Mouse (Mus musculus) kidney, postnatal 0 days (tissue): ENCODE results near the gene Nhlh2. TPM values are rescaled to one million over a fixed set of nuclear protein-coding genes. Genes with fewer than 3 reads are reported as not detected.
A peak's percentile ranks its signal among the peaks of the same experiment; 100 is the strongest.

Experiments
- ATAC-seq: fragments of 200-750 bp; cut with Nextera tagmentation; replicated peaks from 2 replicates; pipeline ENCODE4 v1.8.0; 2017; ENCODE audit warnings: low read depth, moderate number of reproducible peaks, moderate TSS enrichment, moderate library complexity; ENCODE audit not compliant: low FRiP score
- DNase-seq: peaks from one replicate; pipeline ENCODE4 v3.0.0-alpha.2; 2016; ENCODE audit warnings: low spot score
- H3K27ac ChIP-seq: fragments of 300-500 bp; sonication (generic); 2 replicates; pipeline ENCODE4 v1.5.1; 2014; ENCODE audit warnings: mild to moderate bottlenecking
- H3K27me3 ChIP-seq: fragments of 300-500 bp; sonication (generic); 2 replicates; pipeline ENCODE4 v1.6.1; 2014; ENCODE audit warnings: low read length, mixed read lengths; ENCODE audit not compliant: insufficient read depth
- H3K36me3 ChIP-seq: fragments of 300-500 bp; sonication (generic); 2 replicates; pipeline ENCODE4 v1.6.1; 2014; ENCODE audit warnings: low read length, mixed read lengths; ENCODE audit not compliant: insufficient read depth
- H3K4me1 ChIP-seq: fragments of 300-500 bp; sonication (generic); replicated peaks from 2 replicates; pipeline ENCODE4 v1.6.1; 2014; ENCODE audit warnings: antibody characterized with exemption, low read length, mixed read lengths; ENCODE audit not compliant: insufficient read depth
- H3K4me2 ChIP-seq: fragments of 300-500 bp; sonication (generic); 2 replicates; pipeline ENCODE4 v1.6.1; 2014; ENCODE audit warnings: mild to moderate bottlenecking, low read length, moderate library complexity, mixed read lengths
- H3K4me3 ChIP-seq: fragments of 300-500 bp; sonication (generic); replicated peaks from 2 replicates; pipeline ENCODE4 v1.5.1; 2014; ENCODE audit warnings: low read depth, low read length
- H3K9ac ChIP-seq: fragments of 300-500 bp; sonication (generic); 2 replicates; pipeline ENCODE4 v1.6.1; 2014; ENCODE audit warnings: low read depth, low read length
- H3K9me3 ChIP-seq: fragments of 300-500 bp; sonication (generic); replicated peaks from 2 replicates; pipeline ENCODE4 v1.6.1; 2016; ENCODE audit warnings: low read length, inconsistent platforms, mixed read lengths
- CTCF ChIP-seq: IDR thresholded peaks from 2 replicates; pipeline ENCODE4 v1.5.1; 2016; ENCODE audit warnings: antibody characterized with exemption, low read depth, mild to moderate bottlenecking, moderate library complexity
- WGBS: fragments of 180-500 bp; shearing (Covaris S2); extraction: QIAGEN DNeasy Blood & Tissue Kit; methylation state at CpG from one replicate; pipeline ENCODE4 v1.1.7; 2014; 5-methylcytosine and 5-hydroxymethylcytosine counted together
- polyA plus RNA-seq: library from polyadenylated mRNA; unstranded; fragments of >200 nt; fragmentation: Nextera tagmentation; extraction: Ambion mirVana; gene quantifications from 2 replicates; pipeline ENCODE4 v1.2.1, GENCODE M21; 2015

Nhlh2 gene
- polyA plus RNA-seq, 1 experiment from 2014 or later: not detected

- no peak for TF ChIP-seq CTCF
- ATAC-seq (no peak), DNase-seq (no peak)
- no peaks in the 10 kb centered on the region for H3K9me3 ChIP-seq
- H3K4me1 ChIP-seq: no peaks in the 10 kb centered on the region
- no peak overlapping the region for H3K27ac ChIP-seq
- no peak overlapping the region for H3K4me2 ChIP-seq
- H3K27me3 ChIP-seq: no peaks in the 10 kb centered on the region
- no peak overlapping the region for H3K4me3 ChIP-seq
- no peaks in the 10 kb centered on the region for H3K36me3 ChIP-seq
- no peak overlapping the region for H3K9ac ChIP-seq
- 82% methylated on average over 4 of the region's 4 CpGs for WGBS
Measured at GRCm38 (mm10) chr3:102041632-102042031, 31.8 kb downstream of the Nhlh2 start.

- H3K4me3 ChIP-seq: no peak overlapping the region
- no peak overlapping the region for H3K4me2 ChIP-seq
- H3K9ac ChIP-seq: no peak overlapping the region
- peak; percentile 55 for TF ChIP-seq CTCF
- ATAC-seq (no peak), DNase-seq (peak; percentile 5)
- H3K27me3 ChIP-seq: no peaks in the 10 kb centered on the region
- no peaks in the 10 kb centered on the region for H3K36me3 ChIP-seq
- no peaks in the 10 kb centered on the region for H3K4me1 ChIP-seq
- H3K9me3 ChIP-seq: no peaks in the 10 kb centered on the region
- 36% methylated on average over 3 of the region's 3 CpGs for WGBS
- H3K27ac ChIP-seq: no peak overlapping the region
Measured at GRCm38 (mm10) chr3:102045071-102045470, 35.2 kb downstream of the Nhlh2 start.

- Histone ChIP-seq H3K27me3 (no peaks in the 10 kb centered on the region), H3K27ac (no peak overlapping the region), H3K36me3 (no peaks in the 10 kb centered on the region), H3K9ac (no peak overlapping the region), H3K4me2 (no peak overlapping the region), H3K9me3 (no peaks in the 10 kb centered on the region), H3K4me1 (no peaks in the 10 kb centered on the region), H3K4me3 (no peak overlapping the region)
- DNase-seq (no peak), ATAC-seq (no peak)
- no peak for TF ChIP-seq CTCF
- 85% methylated on average over 2 of the region's 2 CpGs for WGBS
Measured at GRCm38 (mm10) chr3:102047532-102047931, 37.7 kb downstream of the Nhlh2 start.

GRCm38 (mm10) chr3:102049207-102050104, 39.6 kb downstream of the Nhlh2 start:
- DNase-seq (no peak), ATAC-seq (no peak)
- H3K4me1 ChIP-seq: no peaks in the 10 kb centered on the region
- no peak overlapping the region for H3K4me3 ChIP-seq
- H3K27ac ChIP-seq: no peak overlapping the region
- TF ChIP-seq CTCF: no peak
- no peak overlapping the region for H3K4me2 ChIP-seq
- no peaks in the 10 kb centered on the region for H3K27me3 ChIP-seq
- no peaks in the 10 kb centered on the region for H3K36me3 ChIP-seq
- WGBS: 76% methylated on average over 14 of the region's 14 CpGs
- H3K9me3 ChIP-seq: no peaks in the 10 kb centered on the region
- no peak overlapping the region for H3K9ac ChIP-seq

GRCm38 (mm10) chr3:102052036-102052435, 42.2 kb downstream of the Nhlh2 start:
- 46% methylated on average over 3 of the region's 3 CpGs for WGBS
- Histone ChIP-seq H3K27me3 (no peaks in the 10 kb centered on the region), H3K9ac (no peak overlapping the region), H3K36me3 (no peaks in the 10 kb centered on the region), H3K4me1 (no peaks in the 10 kb centered on the region), H3K4me2 (no peak overlapping the region), H3K9me3 (no peaks in the 10 kb centered on the region), H3K4me3 (no peak overlapping the region), H3K27ac (no peak overlapping the region)
- ATAC-seq (no peak), DNase-seq (no peak)
- no peak for TF ChIP-seq CTCF

GRCm38 (mm10) chr3:102053293-102053692, 43.4 kb downstream of the Nhlh2 start:
- ATAC-seq (no peak), DNase-seq (no peak)
- Histone ChIP-seq H3K4me2 (no peak overlapping the region), H3K4me1 (no peaks in the 10 kb centered on the region), H3K9ac (no peak overlapping the region), H3K27ac (no peak overlapping the region), H3K9me3 (no peaks in the 10 kb centered on the region), H3K27me3 (no peaks in the 10 kb centered on the region), H3K36me3 (no peaks in the 10 kb centered on the region), H3K4me3 (no peak overlapping the region)
- 69% methylated on average over 8 of the region's 8 CpGs for WGBS
- no peak for TF ChIP-seq CTCF
